Mouse (Mus musculus) stomach, adult 2 months (tissue): ENCODE data around the gene Gm21409. TPM values are rescaled to one million over a fixed set of nuclear protein-coding genes. Genes with fewer than 3 reads are reported as not detected.

Experiments used
- polyA plus RNA-seq: library from polyadenylated mRNA; depleted of rRNA; stranded (reverse); fragments of >200 nt; gene quantifications from 2 replicates; pipeline ENCODE4 v1.2.3, GENCODE M21; 2012; rRNA removed

Gm21409 gene
- not detected in 2 replicates for polyA plus RNA-seq

DNA sequence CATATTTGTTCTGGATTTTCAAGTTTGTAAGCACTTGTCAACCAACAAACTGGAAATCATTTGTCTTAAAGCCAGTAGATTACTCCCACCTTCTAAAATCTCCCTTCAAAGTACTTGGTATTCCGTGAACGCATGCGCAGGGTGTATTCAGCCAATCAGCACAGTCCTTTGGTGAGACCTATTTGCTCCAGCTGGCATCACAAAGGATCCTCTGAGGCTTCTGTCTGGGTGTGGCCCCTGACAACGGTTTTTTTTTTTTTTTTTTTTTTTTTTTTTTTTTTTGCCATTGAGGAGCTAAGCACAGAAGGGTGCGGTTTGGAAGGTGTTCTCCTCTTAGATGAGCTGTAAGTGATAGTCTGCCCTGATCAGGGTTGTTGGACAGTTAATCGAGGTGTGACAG is at the start of gene Gm21409:
Gene Gm21409 (plus strand): TSS at position 301 of the 400 bp plus-strand sequence.

Other genes starting within 250 kb of the Gm21409 start
- not detected in 2 replicates for gene Gm21394, start 181.8 kb upstream of the Gm21409 start, polyA plus RNA-seq